Mouse (Mus musculus) forebrain, embryonic 12.5 days (tissue): ENCODE data around the gene Mitd1. TPM values are rescaled to one million over a fixed set of nuclear protein-coding genes. Genes with fewer than 3 reads are reported as not detected.
A peak's percentile ranks its signal among the peaks of the same experiment; 100 is the strongest.

Experiments used
- ATAC-seq: fragments of 200-750 bp; cut with Nextera tagmentation; 2 replicates; pipeline ENCODE4 v1.8.0; 2017; ENCODE audit warnings: moderate TSS enrichment; ENCODE audit not compliant: low FRiP score
- H3K27ac ChIP-seq: fragments of 300-500 bp; sonication (generic); 2 replicates; pipeline ENCODE4 v1.5.1; 2016; ENCODE audit warnings: mild to moderate bottlenecking
- H3K27me3 ChIP-seq: fragments of 300-500 bp; sonication (generic); 2 replicates; pipeline ENCODE4 v1.6.1; 2016; ENCODE audit warnings: mild to moderate bottlenecking
- H3K36me3 ChIP-seq: fragments of 300-500 bp; sonication (generic); replicated peaks from 2 replicates; pipeline ENCODE4 v1.6.1; 2016; ENCODE audit warnings: mild to moderate bottlenecking
- H3K4me1 ChIP-seq: fragments of 300-500 bp; sonication (generic); 2 replicates; pipeline ENCODE4 v1.6.1; 2016
- H3K4me2 ChIP-seq: fragments of 300-500 bp; sonication (generic); 2 replicates; pipeline ENCODE4 v1.6.1; 2016; ENCODE audit warnings: mild to moderate bottlenecking, moderate library complexity
- H3K4me3 ChIP-seq: fragments of 300-500 bp; sonication (generic); replicated peaks from 2 replicates; pipeline ENCODE4 v1.5.1; 2016; ENCODE audit warnings: mild to moderate bottlenecking
- H3K9ac ChIP-seq: fragments of 300-500 bp; sonication (generic); 2 replicates; pipeline ENCODE4 v1.6.1; 2016; ENCODE audit warnings: mild to moderate bottlenecking
- H3K9me3 ChIP-seq: fragments of 300-500 bp; sonication (generic); 2 replicates; pipeline ENCODE4 v1.6.1; 2016
- WGBS: fragments of 180-500 bp; shearing (Covaris S2); methylation state at CpG from one replicate; pipeline ENCODE4 v1.1.7; 2016; 5-methylcytosine and 5-hydroxymethylcytosine counted together
- polyA plus RNA-seq: library from polyadenylated mRNA; unstranded; fragments of >200 nt; fragmentation: Nextera tagmentation; extraction: Ambion mirVana; gene quantifications from 2 replicates; pipeline ENCODE4 v1.2.1, GENCODE M21; 2016

Mitd1 gene
- polyA plus RNA-seq, 1 experiment from 2014 or later, result 22.1 TPM

GRCm38 (mm10) chr1:37865401-37866215, 24.6 kb downstream of the Mitd1 start:
- Histone ChIP-seq H3K36me3 (no peaks in the 10 kb centered on the region), H3K27me3 (peaks cover 6% of the 10 kb centered on the region; the same call in 1 of the 2 replicates), H3K27ac (peak overlapping the region; percentile 88), H3K4me2 (peak overlapping the region; percentile 72), H3K4me3 (peak overlapping the region; percentile 63), H3K4me1 (peaks cover 5% of the 10 kb centered on the region), H3K9me3 (no peaks in the 10 kb centered on the region), H3K9ac (peak overlapping the region; percentile 71)
- ATAC-seq, result no peak
- 13% methylated on average over 23 of the region's 23 CpGs for WGBS

- ATAC-seq, result peak; percentile 98
- Histone ChIP-seq H3K9ac (peak overlapping the region; percentile 71), H3K9me3 (no peaks in the 10 kb centered on the region), H3K4me2 (peak overlapping the region; percentile 72), H3K4me1 (peaks cover 5% of the 10 kb centered on the region), H3K4me3 (peak overlapping the region; percentile 63), H3K27ac (peak overlapping the region; percentile 88), H3K36me3 (no peaks in the 10 kb centered on the region), H3K27me3 (peaks cover 6% of the 10 kb centered on the region; the same call in 1 of the 2 replicates)
- WGBS, result under 1% methylated on average over 80 of the region's 90 CpGs
Observed at GRCm38 (mm10) chr1:37864511-37865400, 25.5 kb downstream of the Mitd1 start.

DNA sequence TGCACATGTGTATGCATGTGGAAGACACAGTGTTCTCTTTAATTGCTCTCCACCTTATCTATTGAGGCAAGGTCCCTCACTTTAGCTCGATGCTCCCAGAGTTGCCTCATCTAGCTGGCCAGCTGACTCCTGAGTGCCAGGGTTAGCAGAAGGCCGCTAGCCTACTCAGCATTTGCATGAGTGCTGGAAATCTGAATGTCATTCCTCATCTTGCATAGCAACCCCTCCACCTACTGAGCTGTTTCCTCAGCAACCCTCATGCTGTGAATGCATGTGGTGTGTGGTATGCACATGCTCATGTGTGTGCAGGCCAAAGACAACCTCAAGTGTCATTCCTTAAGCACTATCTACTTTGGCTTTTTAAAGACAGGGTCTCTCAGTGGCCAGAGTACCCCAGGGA, 39.5 kb downstream of the Mitd1 start:
- 63% methylated on average over 2 of the region's 2 CpGs for WGBS
- no peak overlapping the region for H3K27ac ChIP-seq
- ATAC-seq, result no peak

GRCm38 (mm10) chr1:37846878-37847277, 43.3 kb downstream of the Mitd1 start:
- Histone ChIP-seq H3K9me3 (no peaks in the 10 kb centered on the region), H3K4me3 (no peak overlapping the region), H3K4me2 (no peak overlapping the region), H3K36me3 (no peaks in the 10 kb centered on the region; the same call in 1 of the 2 replicates), H3K27me3 (no peaks in the 10 kb centered on the region), H3K27ac (no peak overlapping the region), H3K4me1 (no peaks in the 10 kb centered on the region), H3K9ac (no peak overlapping the region)
- ATAC-seq, result no peak
- 84% methylated on average over 8 of the region's 8 CpGs for WGBS

More for the DNA sequence above, 39.5 kb downstream of the Mitd1 start:
- H3K4me2 ChIP-seq, result no peak overlapping the region
- no peaks in the 10 kb centered on the region for H3K27me3 ChIP-seq
- H3K9ac ChIP-seq, result no peak overlapping the region
- peaks cover 15% of the 10 kb centered on the region for H3K36me3 ChIP-seq
- no peaks in the 10 kb centered on the region for H3K4me1 ChIP-seq
- no peak overlapping the region for H3K4me3 ChIP-seq
- no peaks in the 10 kb centered on the region for H3K9me3 ChIP-seq

GRCm38 (mm10) chr1:37831681-37832080, 58.5 kb downstream of the Mitd1 start:
- Histone ChIP-seq H3K36me3 (peaks cover 10% of the 10 kb centered on the region), H3K27me3 (no peaks in the 10 kb centered on the region), H3K9me3 (no peaks in the 10 kb centered on the region), H3K4me1 (no peaks in the 10 kb centered on the region), H3K4me2 (no peak overlapping the region), H3K27ac (no peak overlapping the region), H3K9ac (no peak overlapping the region), H3K4me3 (no peak overlapping the region)
- 70% methylated on average over 2 of the region's 2 CpGs for WGBS
- no peak for ATAC-seq

Other genes starting within 250 kb of the Mitd1 start
- 1.1 and 1.5 TPM in 2 replicates for gene 2010300C02Rik, start 170.3 kb downstream of the Mitd1 start, polyA plus RNA-seq
- gene Tsga10, start 24.0 kb downstream of the Mitd1 start, polyA plus RNA-seq, result 18.3 and 20.2 TPM in 2 replicates
- 7.9 and 9.3 TPM in 2 replicates for gene Lipt1, start 18.7 kb downstream of the Mitd1 start, polyA plus RNA-seq
- 213 and 215 TPM in 2 replicates for gene Mrpl30, start 66 bp upstream of the Mitd1 start, polyA plus RNA-seq
- gene Lyg2, start 26.1 kb upstream of the Mitd1 start, polyA plus RNA-seq, result not detected in 2 replicates
- gene Lyg1, start 67.3 kb upstream of the Mitd1 start, polyA plus RNA-seq, result not detected in 2 replicates
- gene Txndc9, start 107.5 kb upstream of the Mitd1 start, polyA plus RNA-seq, result 150 and 153 TPM in 2 replicates
- gene Eif5b, start 107.6 kb upstream of the Mitd1 start, polyA plus RNA-seq, result 33.8 and 34.3 TPM in 2 replicates
- gene Rev1, start 239.4 kb upstream of the Mitd1 start, polyA plus RNA-seq, result 47.9 and 48.6 TPM in 2 replicates